In the genomic region with DNA sequence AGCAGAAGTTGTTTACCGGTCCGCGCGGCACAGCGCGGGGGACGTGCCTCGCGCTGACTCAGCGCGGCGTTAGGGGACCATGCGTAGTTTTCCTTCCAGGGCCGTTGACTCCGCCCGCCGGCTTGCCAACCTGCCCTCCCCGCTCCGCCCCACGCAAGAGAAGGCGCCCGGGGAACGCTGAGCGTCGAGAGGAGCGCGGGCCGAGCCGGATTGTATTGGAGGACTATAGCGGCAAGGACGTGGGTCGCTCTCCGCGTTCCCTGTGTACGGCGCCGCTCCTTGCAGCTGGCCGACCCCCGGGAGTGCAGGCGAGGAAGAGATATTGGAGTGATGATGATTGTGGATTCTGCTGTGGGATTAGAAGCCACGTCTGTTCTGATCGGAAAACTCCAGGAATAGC, we compare ENCODE assay signal across 10 mouse cellular contexts. TPM values are rescaled to one million over a fixed set of nuclear protein-coding genes. Genes with fewer than 3 reads are reported as not detected.
DNase-seq lines count a peak whose midpoint lies in the region; ATAC-seq and TF ChIP-seq lines count a peak whose summit lies in the region.
"Had no signal": no experiment of that assay in that cellular context is flagged by ENCODE, and none has a peak within 500 bp of the region (broad histone marks: within the 10 kb centered on the region; RNA-seq: fewer than 3 reads in every experiment).

No protein-coding gene starts in this region.

- peak overlapping the region; percentile 40; the same call in 1 of the 2 replicates for H3K4me2 ChIP-seq in lung, embryonic 14.5 days
- peak overlapping the region; percentile 43 for H3K4me2 ChIP-seq in stomach, embryonic 15.5 days

- ATAC-seq in lung, embryonic 14.5 days (ENCODE audit: insufficient read depth): no peak; the same call in 1 of the 2 replicates
- no peak for ATAC-seq in stomach, embryonic 15.5 days (ENCODE audit: insufficient read depth, low FRiP score, low read depth)
- ATAC-seq: activated CD4-positive, CD25-positive, alpha-beta regulatory T cell, adult 4 months had no signal

- H3K4me1 ChIP-seq in lung, embryonic 14.5 days (ENCODE audit: insufficient read depth): no peaks in the 10 kb centered on the region
- no peaks in the 10 kb centered on the region for H3K4me1 ChIP-seq in limb, embryonic 10.5 days
- H3K4me1 ChIP-seq in stomach, embryonic 15.5 days: no peaks in the 10 kb centered on the region

- H3K4me3 ChIP-seq in lung, embryonic 14.5 days (ENCODE audit: low read depth, low read length): peak overlapping the region; percentile 8; the same call in 1 of the 2 replicates
- peak overlapping the region; percentile 25 for H3K4me3 ChIP-seq in limb, embryonic 10.5 days
- H3K4me3 ChIP-seq in stomach, embryonic 15.5 days (replicated peaks): no peak overlapping the region

- H3K36me3 ChIP-seq in lung, embryonic 14.5 days (ENCODE audit: insufficient read depth): no peaks in the 10 kb centered on the region
- no peaks in the 10 kb centered on the region for H3K36me3 ChIP-seq in limb, embryonic 10.5 days
- H3K36me3 ChIP-seq in stomach, embryonic 15.5 days: no peaks in the 10 kb centered on the region

- H3K9ac ChIP-seq in lung, embryonic 14.5 days: no peak overlapping the region
- H3K9ac ChIP-seq in stomach, embryonic 15.5 days: no peak overlapping the region

- no peak for TF ChIP-seq CTCF in lung, embryonic 14.5 days (IDR thresholded peaks at IDR 0.05; ENCODE audit: low read depth)

- H3K27me3 ChIP-seq in lung, embryonic 14.5 days (ENCODE audit: insufficient read depth, low read length): no peaks in the 10 kb centered on the region
- H3K27me3 ChIP-seq in limb, embryonic 10.5 days (ENCODE audit: low read depth, poor library complexity, severe bottlenecking): no peaks in the 10 kb centered on the region; the same call in 1 of the 2 replicates
- H3K27me3 ChIP-seq in stomach, embryonic 15.5 days (replicated peaks): no peaks in the 10 kb centered on the region

- DNase-seq in adrenal gland, postnatal 14 days: peak; percentile 11
- DNase-seq in adrenal gland, postnatal 25 days: no peak
- peak; percentile 17 for DNase-seq in lung, embryonic 14.5 days
- no peak for DNase-seq in lung, adult 18-20 months
- no peak for DNase-seq in limb, embryonic 10.5 days (ENCODE audit: low spot score)
- no peak for DNase-seq in natural killer cell, adult 2 months (ENCODE audit: low spot score in 2 of 2)
- no peak for DNase-seq in layer of hippocampus, adult 11-12 months (ENCODE audit: low spot score)
- DNase-seq: right cerebral cortex, postnatal 4 days had no signal

- WGBS in lung, embryonic 14.5 days: 29% methylated on average over 42 of the region's 42 CpGs
- 33% methylated on average over 42 of the region's 42 CpGs for WGBS in limb, embryonic 10.5 days
- WGBS in stomach, embryonic 15.5 days: 31% methylated on average over 42 of the region's 42 CpGs

- no peak overlapping the region for H3K27ac ChIP-seq in lung, embryonic 14.5 days (ENCODE audit: low read depth)
- no peak overlapping the region for H3K27ac ChIP-seq in limb, embryonic 10.5 days
- H3K27ac ChIP-seq in stomach, embryonic 15.5 days: no peak overlapping the region

- H3K9me3 ChIP-seq in lung, embryonic 14.5 days (ENCODE audit: low read depth, low read length): peaks cover 3% of the 10 kb centered on the region; the same call in 1 of the 2 replicates
- H3K9me3 ChIP-seq in limb, embryonic 10.5 days (replicated peaks): peaks cover 4% of the 10 kb centered on the region; the same call in 1 of the 2 replicates
- no peaks in the 10 kb centered on the region for H3K9me3 ChIP-seq in stomach, embryonic 15.5 days

RNA-seq across cellular contexts. Expression of gene Cd209c, which starts 39.7 kb away (rescaled TPM):
- total RNA-seq in adrenal gland, postnatal 14 days (2021): 0.44 TPM in 1 of 2 replicates, not detected in the other
- 0.21 TPM in 1 of 2 replicates, not detected in the other for total RNA-seq in adrenal gland, postnatal 25 days (2021)
- polyA plus RNA-seq in lung, embryonic 14.5 days (2014; fragmentation: Nextera tagmentation; extraction: Ambion mirVana): 0.42 and 0.53 TPM in 2 replicates
- 0.38 and 0.56 TPM in 2 replicates for polyA plus RNA-seq in limb, embryonic 10.5 days (2016; fragmentation: Nextera tagmentation; extraction: Ambion mirVana)
- polyA plus RNA-seq in stomach, embryonic 15.5 days (2015; fragmentation: Nextera tagmentation; extraction: Ambion mirVana): 0.30 and 0.45 TPM in 2 replicates
- polyA plus RNA-seq: activated CD4-positive, CD25-positive, alpha-beta regulatory T cell, adult 4 months had no signal

Comparison
In these comparisons a context has a peak if more than half of its experiments do, and no peak if none do; other contexts are left out.
1. DNase-seq: peak in adrenal gland, postnatal 14 days (single experiment) and lung, embryonic 14.5 days (single experiment); none in adrenal gland, postnatal 25 days (single experiment), lung, adult 18-20 months (0 of 2), limb, embryonic 10.5 days (single experiment), natural killer cell, adult 2 months (0 of 2) and layer of hippocampus, adult 11-12 months (single experiment).